Mouse (Mus musculus): ENCODE data around the gene Ccdc183.
A peak's percentile ranks its signal among the peaks of the same experiment; 100 is the strongest.

Ccdc183 gene

DNA sequence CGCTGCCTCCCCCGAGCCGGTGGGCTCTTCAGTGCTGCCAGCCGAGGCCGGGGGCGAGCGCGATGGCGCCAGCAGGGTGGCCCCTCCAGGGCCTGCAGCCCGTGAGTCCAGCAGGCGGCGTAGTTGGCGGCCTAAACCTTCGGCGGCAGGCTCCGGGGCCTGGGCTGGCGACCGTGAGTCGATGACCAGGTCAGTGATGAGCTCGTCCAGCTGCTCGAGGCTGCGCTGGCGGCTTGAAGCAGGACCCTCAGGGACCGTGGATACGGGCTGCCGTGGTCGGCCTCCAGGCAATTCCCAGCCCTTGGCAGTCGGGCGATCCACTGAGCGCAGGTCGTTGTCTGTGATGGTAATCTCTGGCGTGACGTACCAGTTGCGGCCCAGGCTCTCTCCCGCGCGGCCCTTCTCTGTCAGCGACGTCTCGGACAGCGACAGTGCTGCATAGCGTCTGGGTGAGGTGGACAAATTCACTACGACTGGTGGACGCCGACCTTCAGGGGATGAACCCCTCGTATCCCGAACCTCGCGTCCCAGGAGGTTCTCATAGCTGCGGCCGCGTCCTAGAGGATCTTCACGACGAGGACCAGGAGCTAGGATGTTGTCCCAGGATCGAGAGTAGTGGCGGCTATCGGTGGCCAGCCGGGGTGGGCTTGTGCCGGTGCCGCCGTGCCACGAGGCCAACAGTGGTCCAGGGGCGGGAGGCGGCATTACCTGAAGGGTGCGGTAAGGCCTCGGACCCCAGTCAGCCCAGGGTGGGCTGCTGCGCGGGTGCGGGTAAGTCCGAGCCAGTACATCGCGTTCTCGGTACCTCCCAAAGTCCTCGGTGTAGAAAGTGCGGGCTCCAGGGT, 39.3 kb downstream of the Ccdc183 start:
- DNase-seq (ENCODE audit: low read depth, low spot score): peak; percentile 54

DNA sequence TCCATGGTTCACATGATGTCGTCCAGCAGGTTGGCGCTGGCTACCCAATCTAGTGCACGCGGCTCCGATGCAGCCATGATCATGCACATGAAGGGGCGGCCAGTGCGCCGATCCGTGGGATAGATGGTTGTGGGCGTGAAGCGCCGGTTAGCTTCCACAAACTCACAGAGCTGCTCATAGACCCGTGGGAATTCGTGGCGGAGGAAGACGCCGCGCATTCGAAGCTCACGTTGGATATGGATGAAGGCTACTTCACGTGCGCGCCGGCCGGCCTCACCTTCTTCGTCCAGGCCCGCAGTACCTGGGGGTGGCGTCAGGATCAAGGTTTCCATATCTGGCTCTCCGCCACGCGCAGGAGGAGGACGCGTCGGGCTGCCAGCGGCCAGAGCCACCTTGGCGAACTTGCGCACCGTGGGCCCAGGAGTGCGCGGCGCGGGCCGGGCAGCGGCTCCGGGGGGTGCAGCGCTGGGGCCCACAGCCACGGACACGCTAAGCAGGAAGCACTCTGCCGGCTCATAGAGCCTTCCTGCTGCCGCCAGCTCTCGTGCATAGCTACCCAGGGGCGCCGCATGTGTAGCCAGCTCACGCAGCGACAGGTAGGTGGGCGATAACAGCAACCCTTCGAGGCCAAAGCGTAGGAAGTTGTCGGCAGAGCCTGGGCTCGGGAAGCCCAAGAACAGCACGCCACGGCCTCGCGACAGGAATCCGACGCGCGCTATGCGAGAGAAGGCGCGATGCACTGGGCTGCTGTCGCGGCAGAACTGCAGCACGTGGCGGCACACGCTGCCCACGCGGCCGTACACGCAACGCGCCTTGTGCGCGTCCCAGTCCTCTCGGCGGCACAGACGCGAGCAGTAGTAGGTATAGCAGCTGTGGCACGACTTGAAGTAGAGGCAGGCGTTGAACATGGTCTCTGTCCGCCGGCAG, 40.2 kb downstream of the Ccdc183 start:
- DNase-seq (ENCODE audit: low read depth, low spot score): peak; percentile 65

DNA sequence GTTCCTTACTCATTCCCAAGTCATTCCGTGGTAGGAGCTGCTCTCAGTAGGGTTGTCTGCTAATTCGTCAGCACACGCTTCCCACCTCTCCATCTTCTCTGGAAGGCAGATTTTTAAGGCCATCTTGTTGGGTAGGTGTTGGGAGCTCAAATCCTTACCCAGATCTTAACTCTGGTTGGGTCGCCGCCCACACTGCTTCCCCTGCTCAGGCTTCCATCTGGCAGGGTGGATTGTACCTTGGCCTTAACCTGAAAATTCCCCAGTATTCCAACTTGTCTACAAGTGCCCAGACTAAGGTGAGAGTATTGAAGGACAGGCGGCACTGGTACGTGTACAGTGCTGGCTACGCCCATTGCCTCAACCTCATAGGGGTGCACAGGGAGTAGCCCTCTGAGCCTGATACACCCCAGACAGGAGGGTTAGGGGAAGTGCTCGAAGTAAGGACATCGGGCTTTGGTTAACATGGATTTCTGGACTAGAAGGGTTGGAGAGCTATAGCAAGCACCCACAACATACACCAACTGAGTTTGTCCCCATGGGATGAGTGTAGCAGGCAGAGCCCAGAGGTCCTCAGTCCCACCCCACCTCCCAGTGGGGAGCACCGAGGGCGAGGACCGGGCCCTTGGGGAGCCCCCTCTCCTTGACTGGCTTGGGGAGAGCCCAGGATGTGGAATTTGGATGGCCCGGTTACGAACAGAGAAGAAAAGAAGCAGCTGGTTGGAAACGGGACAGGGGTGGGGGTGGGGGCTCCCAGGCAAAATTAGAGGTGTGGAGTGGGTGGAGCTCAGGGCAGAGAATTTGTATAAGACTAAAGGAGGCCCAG, 41.2 kb downstream of the Ccdc183 start:
- DNase-seq (ENCODE audit: low read depth, low spot score): no peak

- DNase-seq (ENCODE audit: low read depth, low spot score): peak; percentile 39
These were observed 41.9 kb downstream of the Ccdc183 start for GRCm38 (mm10) chr2:25575432-25576027.

- peak; percentile 98 for DNase-seq (ENCODE audit: low read depth, low spot score)
These were observed 42.7 kb downstream of the Ccdc183 start, which contains the start of the genes Mamdc4 and Phpt1 for GRCm38 (mm10) chr2:25574579-25575431. TSS of gene Mamdc4 (minus strand) at chr2:25574845. TSS of gene Phpt1 (minus strand) at chr2:25575224.

- DNase-seq (ENCODE audit: low read depth, low spot score): no peak
These were observed 43.3 kb downstream of the Ccdc183 start for GRCm38 (mm10) chr2:25574136-25574535.

GRCm38 (mm10) chr2:25573068-25573467, 44.4 kb downstream of the Ccdc183 start:
- DNase-seq (ENCODE audit: low read depth, low spot score): no peak

DNA sequence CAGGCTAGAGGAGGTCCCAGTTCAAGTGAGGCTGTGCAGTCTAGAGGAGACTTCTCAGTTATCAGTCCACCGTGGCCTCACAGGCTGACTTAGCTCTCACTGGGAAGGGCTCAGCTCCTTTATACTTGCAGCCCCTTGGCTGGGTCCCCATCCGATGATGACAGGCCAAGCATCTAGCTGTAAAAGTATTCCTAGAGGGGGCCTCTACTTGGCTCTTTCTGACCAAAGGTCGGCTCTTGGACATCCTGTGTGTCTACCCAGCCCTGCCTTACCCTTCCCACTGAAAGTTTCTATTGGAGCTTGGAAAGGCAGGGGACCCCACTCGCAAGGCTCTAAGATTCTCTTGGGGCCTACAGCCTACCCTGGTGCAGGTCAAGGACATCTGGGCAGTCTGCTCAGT, 46.3 kb downstream of the Ccdc183 start:
- no peak for DNase-seq (ENCODE audit: low read depth, low spot score)

DNA sequence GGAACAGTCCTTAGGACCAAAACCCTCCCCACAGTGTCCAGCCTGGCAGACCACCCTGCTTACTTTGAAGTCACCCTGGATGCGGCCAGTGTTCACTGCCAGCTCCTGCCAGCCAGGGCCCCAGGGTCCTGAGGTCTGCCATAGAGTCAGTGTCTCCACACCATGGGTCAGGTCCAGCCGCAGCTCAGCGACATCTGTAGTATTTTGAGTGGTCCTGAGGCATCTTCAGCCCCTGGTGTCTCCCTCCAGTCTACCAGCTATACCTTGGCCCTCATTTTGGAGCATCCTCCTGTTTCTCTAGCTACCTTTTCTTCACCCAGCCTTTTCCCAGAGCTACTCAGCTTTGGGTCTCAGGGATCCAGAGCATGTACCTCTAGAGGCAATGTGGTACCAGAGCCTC, 48.2 kb downstream of the Ccdc183 start:
- no peak for DNase-seq (ENCODE audit: low read depth, low spot score)

DNA sequence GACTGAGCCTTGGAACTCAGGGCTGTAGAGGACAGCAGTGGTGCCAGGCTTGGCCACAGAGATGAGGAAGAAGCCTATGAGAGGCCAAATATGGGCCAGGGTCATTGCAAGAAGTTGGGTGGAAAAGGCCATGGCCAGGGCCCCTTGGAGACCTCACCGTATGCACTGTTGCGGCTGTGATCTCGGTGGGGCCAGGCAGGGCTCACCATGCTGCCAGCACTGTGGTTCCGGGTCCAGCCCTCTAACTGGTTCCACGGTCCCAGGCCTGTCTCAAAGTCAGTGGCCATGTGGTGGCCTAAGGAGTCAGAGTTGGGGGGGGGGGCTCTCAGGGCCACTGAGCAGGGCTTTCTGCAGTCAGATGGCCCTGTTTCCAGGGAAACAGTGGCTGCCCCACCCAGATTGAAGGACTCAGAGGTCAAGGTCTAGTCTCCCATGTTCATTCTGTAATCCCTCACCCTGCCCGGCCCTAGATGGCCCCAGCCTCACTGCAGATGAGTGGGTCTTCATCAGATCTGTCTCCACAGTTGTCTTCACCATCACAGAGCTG, 48.9 kb downstream of the Ccdc183 start:
- peak; percentile 24 for DNase-seq (ENCODE audit: low read depth, low spot score)

DNA sequence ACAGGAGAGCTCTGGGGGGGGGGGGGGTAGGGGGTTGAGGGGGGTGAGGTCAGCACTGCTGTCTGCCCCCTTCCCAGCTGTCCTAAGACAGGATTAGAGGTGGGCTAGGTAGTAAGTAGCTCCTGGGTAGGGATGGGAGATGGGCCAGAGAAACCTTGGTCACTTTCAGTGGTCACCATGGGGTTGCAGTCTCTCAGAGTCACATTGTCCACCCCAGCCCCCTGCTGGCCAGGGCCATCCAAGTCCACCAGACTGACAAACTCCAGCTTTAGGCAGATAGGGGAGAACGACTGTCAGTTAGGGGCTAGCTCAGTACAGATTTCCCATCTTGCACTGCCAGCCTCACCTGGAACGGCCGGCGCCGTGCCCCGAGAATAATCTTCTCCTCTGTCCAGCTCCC, 50.9 kb downstream of the Ccdc183 start:
- DNase-seq (ENCODE audit: low read depth, low spot score): no peak

DNA sequence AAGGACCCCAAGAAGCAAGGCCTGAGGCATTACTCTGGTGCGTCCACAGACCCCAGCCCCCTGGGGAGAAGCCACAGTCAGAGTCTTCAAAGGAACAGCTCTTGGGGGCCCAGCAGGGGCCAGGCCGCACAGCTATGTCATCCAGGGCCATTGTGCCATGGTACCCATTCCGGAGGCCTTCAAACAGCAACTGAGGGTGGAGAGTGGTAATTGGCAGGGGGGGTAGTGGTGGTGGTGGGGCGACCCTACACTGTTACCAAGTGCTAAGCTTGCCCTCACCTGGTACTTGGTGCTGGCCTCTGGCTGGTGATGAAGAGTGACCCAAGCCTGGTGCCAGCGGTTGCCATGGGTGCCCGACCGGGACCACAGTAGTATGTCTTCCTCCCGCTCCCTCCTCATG, 51.7 kb downstream of the Ccdc183 start:
- DNase-seq (ENCODE audit: low read depth, low spot score): no peak

DNA sequence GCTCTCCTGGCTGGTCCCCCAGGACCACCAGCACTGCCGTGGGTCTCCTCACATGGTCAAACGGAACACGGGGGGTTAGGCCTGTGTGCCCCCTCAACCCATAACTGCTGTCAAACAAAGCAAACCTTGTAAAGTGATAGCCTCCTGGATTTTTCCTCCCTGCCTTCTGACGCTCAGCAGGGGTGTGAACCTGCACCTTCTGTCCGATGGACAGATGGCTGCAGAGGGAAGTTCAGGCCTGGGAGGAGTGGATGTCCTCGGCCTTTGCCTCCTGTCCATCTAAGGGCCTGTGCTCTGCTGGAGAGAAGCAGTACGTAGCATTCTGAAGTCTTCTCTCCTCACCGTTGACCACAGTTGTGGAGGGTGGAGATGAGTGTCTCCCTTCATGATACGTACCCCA, 55.5 kb downstream of the Ccdc183 start:
- DNase-seq (ENCODE audit: low read depth, low spot score): no peak

- DNase-seq (ENCODE audit: low read depth, low spot score): no peak
These were observed 56.9 kb downstream of the Ccdc183 start for GRCm38 (mm10) chr2:25560551-25560950.

GRCm38 (mm10) chr2:25558774-25559173, 58.7 kb downstream of the Ccdc183 start:
- DNase-seq (ENCODE audit: low read depth, low spot score): no peak

All from ZHBTc4 (cell line).